Mouse (Mus musculus) erythroblast, adult 5-6 weeks (primary cell): ENCODE data around the gene Erich3. TPM values are rescaled to one million over a fixed set of nuclear protein-coding genes. Genes with fewer than 3 reads are reported as not detected.

Experiments
- ATAC-seq: replicated peaks from 2 replicates; pipeline ENCODE4 v1.8.0; 2016; ENCODE audit warnings: moderate number of reproducible peaks, mild to moderate bottlenecking, moderate TSS enrichment, inconsistent platforms; ENCODE audit not compliant: poor library complexity, low FRiP score, severe bottlenecking
- total RNA-seq, 2 experiments: library from RNA; stranded (forward) in 1 of 2; stranded (reverse) in 1 of 2; fragments of 150-400 nt in 1 of 2; fragments of 200-764, 138-1000 nt in 1 of 2; gene quantifications; 2 replicates each; pipeline versions ENCODE4 v1.2.3 to v1.2.4; 2015 to 2017; ENCODE audit warnings: low replicate concordance in 2 of 2

The Erich3 gene
- total RNA-seq, 2 experiments from 2014 or later, result not detected

- no peak for ATAC-seq
These were observed 6.9 kb downstream of the Erich3 start for GRCm38 (mm10) chr3:154670584-154670983.

- no peak for ATAC-seq
These were observed 7.4 kb downstream of the Erich3 start for GRCm38 (mm10) chr3:154671013-154671412.

- no peak for ATAC-seq
These were observed 9.7 kb downstream of the Erich3 start for GRCm38 (mm10) chr3:154673326-154673725.

GRCm38 (mm10) chr3:154682570-154682969 is 18.9 kb downstream of the Erich3 start:
- no peak for ATAC-seq

- ATAC-seq, result no peak
These were observed 20.0 kb downstream of the Erich3 start for GRCm38 (mm10) chr3:154683667-154684066.

GRCm38 (mm10) chr3:154690260-154690659 is 26.6 kb downstream of the Erich3 start:
- ATAC-seq, result no peak

- ATAC-seq, result no peak
These were observed 28.4 kb downstream of the Erich3 start for GRCm38 (mm10) chr3:154691897-154692571.

- no peak for ATAC-seq
These were observed 28.9 kb downstream of the Erich3 start for GRCm38 (mm10) chr3:154692572-154692922.

- no peak for ATAC-seq
These were observed 30.2 kb downstream of the Erich3 start for GRCm38 (mm10) chr3:154693902-154694301.

- ATAC-seq, result no peak
These were observed 33.0 kb downstream of the Erich3 start for GRCm38 (mm10) chr3:154696611-154697010.

GRCm38 (mm10) chr3:154698907-154699306 is 35.2 kb downstream of the Erich3 start:
- ATAC-seq, result no peak

GRCm38 (mm10) chr3:154700296-154700695 is 36.6 kb downstream of the Erich3 start:
- ATAC-seq, result no peak

- no peak for ATAC-seq
These were observed 37.1 kb downstream of the Erich3 start for GRCm38 (mm10) chr3:154700735-154701134.

- no peak for ATAC-seq
These were observed 41.1 kb downstream of the Erich3 start for GRCm38 (mm10) chr3:154704755-154705154.

GRCm38 (mm10) chr3:154708150-154708549 is 44.5 kb downstream of the Erich3 start:
- ATAC-seq, result no peak

GRCm38 (mm10) chr3:154723198-154723597 is 59.5 kb downstream of the Erich3 start:
- no peak for ATAC-seq

- no peak for ATAC-seq
These were observed 67.8 kb downstream of the Erich3 start for GRCm38 (mm10) chr3:154731431-154731830.

GRCm38 (mm10) chr3:154741496-154741895 is 77.8 kb downstream of the Erich3 start:
- no peak for ATAC-seq

- ATAC-seq, result no peak
These were observed 79.3 kb downstream of the Erich3 start for GRCm38 (mm10) chr3:154742927-154743326.

- no peak for ATAC-seq
These were observed 80.7 kb downstream of the Erich3 start for GRCm38 (mm10) chr3:154744317-154744716.

- no peak for ATAC-seq
These were observed 90.8 kb downstream of the Erich3 start for GRCm38 (mm10) chr3:154754505-154754904.

GRCm38 (mm10) chr3:154755225-154755624 is 91.6 kb downstream of the Erich3 start:
- ATAC-seq, result no peak
